Mouse (Mus musculus) Muller cell, postnatal 12 days (primary cell): ENCODE measurements at regions not wholly inside any gene's neighbourhood (a gene's known extent, or its start where the extent isn't known, plus 50 kb on each side); places are given as distances from the start of the nearest gene placed in this dataset.

Experiments
- DNase-seq: peaks from one replicate; pipeline ENCODE4 v3.0.0-alpha.2; 2015; ENCODE audit errors: inconsistent ontology term

DNA sequence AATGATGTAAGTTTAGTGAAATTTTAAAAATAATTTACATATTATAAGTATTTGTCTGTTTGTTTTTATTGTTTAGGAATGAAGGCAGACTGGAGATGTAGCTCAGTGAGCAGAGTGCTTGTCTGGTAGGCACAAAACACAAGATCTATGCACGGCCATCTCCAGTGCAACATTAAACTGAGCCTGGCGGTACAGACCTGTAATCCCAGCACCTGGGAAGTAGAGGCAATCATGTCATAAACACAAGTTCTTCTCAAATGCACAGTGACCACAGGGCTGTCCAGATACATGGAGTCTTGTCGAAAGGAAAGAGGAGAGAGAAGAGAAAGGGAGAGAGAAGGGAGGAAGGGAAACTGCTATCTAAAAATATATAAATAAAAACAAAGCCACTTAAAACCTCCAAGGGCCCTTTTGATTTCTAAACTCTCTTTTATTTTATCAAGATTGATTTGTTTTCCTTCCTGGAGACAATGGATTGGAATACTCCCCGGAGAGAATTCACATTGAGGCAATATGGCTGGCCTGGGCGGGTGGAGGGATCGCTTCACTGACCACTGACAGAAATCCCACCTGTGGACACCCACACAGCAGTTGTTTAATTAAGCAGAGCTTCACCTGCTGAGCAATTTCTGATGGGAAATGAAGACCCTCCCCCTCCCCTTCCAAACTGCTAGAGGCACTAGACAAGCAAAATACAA, 215.6 kb upstream of the Tll1 start:
- DNase-seq, result no peak

DNA sequence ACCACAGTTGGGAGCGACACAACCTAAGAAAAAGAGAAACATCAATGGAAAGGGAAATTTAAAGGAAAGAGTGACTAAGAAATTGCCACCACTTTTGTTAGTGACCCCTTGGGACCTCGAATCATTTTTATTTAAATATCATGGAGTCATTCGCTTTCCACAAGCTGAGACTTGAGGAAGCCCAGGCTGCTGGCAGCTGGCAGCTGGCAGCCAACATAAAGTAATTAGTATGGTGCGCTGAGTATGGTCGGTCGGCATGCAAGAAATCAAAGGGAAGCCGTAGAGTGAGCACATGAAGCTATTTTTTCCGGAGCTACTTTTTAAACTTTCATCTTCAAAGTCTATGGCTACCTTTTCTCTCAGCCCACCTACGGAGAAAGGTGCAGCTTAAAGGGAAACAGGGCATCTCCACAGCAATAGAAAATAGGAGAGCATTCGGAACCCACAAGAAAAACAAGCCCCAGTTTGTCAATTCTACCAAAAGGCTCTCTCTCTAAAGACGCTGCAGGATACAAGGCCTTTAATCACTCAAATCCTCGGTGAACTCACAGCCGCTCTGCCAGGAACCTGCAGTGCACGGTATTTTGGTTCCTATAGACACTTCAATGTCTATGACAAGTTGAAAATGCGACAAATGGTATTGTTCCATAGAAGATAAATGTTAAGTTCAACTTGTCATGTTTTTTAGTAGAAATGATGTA, 206.6 kb upstream of the Tll1 start:
- DNase-seq, result peak; percentile 30

DNA sequence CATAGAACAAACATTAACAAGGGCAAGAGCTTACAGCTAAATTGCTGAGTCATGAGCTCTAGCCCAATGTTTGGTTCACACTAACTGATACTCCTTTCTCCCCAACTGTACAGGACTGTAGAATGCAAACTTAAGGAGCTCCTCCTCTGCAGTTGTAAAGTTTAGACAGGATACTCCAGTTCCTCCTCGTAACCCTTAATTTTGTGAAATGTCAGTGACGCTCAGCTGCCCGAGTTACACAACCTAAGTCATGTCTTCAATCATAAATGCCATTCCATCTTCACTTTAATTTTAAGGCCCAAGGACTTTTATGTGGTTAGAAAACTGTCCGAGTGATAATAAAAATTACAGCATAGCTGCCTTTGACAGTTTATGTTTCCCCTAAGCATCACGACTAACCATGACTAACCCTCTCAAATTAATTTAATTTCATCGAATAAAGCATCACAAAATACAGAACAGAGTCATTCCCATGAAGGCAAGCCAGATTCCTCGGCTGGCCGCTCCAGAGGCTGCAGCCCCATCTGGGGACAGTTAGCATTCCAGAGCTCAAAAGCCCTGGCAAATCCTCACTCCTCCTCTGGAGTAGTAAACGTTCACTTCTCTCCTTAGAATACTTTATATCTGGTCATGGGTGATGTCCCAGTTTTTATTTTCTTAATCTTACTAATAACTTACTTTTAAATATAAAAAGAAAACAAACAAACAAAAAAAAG, 200.9 kb upstream of the Tll1 start:
- DNase-seq, result peak; percentile 39

DNA sequence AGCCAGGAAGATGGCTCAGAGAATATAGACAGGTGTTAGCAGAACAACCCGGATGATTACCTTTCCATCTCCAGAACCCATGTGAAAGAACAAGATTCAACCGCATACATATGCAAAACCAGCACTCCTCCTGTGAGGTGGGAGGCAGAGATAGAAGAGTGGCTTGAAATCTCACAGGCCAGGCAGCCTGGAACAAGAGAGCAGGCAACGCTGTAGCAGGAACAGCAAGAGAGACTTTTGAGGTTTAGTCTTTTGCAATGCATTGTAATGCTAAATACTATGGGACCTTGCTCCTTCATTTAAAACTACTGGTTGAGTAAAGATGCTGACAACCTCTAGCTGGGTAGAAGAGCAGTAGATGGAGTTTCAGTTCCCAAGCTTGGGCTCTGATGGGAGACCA, 193.5 kb upstream of the Tll1 start:
- no peak for DNase-seq

DNA sequence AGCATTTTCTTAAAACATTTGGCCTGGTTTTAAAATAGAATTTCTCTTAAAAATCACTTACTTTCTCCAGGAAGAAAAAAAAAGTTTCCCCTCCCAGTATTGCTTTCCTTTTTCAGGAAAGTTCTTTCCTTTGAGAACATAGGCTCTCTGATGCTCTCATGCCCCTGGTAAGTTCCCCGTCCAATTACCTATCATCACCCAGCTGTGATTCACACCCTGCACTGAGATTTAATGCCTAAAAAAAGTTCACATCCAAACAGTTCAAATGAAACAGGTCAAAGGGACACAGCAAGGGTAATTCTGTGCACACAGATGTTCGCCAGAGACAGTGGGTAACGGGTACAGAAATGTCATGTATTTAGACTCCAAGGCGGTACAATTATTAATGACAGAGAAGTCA, 191.8 kb upstream of the Tll1 start:
- DNase-seq, result no peak

DNA sequence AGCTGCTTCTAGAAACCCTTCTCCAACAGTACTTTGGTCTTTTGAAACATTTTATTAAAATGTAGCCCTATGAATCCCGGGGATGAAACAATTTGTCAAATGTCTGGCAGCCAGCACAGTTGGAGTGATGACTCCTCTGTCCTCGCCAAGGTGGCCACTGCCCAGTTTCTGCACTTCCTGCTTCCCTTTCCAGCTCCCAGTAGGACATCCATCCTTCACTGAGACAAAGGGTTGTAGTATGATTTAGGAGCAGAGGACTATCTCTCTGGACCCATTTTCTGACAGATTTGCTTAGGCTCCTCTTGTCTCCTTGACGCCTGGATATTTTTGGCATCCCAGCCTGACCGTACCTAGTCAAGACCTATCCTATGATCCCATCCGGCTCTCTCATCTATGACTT, 189.7 kb upstream of the Tll1 start:
- no peak for DNase-seq

- no peak for DNase-seq
Measured at GRCm38 (mm10) chr8:64389488-64389887, 183.4 kb upstream of the Tll1 start.

GRCm38 (mm10) chr8:64388299-64388698, 182.2 kb upstream of the Tll1 start:
- no peak for DNase-seq

DNA sequence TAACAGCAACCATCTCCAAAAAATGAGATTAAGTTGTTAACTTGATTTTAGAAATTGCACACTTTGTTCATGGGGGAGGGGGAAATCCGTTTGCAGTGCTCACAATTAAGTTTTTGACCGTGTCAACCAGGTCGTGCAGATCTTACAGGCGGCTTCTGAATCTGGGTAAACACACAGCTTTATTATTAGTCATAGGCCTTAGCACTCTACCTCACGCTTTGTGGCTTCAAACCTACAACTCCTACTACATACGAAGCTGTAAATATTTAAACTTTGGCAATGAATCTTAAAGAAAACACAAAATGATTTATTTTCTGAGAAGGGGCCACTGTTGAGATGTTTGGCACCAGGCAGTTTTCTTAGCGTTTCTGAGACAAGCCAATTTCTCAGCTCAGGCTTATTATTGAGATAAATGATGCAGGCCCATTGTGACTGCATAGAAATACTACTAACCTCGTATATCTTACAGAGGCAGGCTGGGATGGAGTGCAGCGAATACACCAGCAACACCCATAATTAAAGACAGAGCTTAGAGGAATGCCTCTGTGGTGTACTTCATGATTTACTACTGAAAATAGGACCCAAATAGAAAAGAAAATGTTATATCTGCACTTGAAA, 173.8 kb upstream of the Tll1 start:
- DNase-seq, result no peak

DNA sequence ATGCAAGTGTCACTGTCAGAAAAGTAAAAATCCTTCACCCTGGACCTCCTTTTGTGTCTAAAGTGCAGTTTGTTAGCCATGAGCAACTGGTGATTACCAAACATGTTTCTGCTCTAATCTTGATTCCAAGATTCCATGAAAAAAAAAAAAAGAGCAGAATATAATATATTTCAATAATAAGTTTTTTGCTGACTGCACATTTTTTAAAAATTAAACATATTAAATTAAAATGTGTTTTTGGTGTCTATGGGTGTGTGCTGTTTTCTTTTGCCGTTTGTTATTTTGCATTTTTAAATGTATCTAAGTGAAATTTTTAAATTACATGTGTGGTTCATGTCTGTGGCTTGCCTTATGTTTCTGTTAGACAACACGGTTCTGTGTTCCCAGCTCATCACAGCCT, 171.8 kb upstream of the Tll1 start:
- DNase-seq, result no peak

GRCm38 (mm10) chr8:64375509-64375908, 169.4 kb upstream of the Tll1 start:
- no peak for DNase-seq

GRCm38 (mm10) chr8:64374980-64375379, 168.9 kb upstream of the Tll1 start:
- DNase-seq, result no peak

DNA sequence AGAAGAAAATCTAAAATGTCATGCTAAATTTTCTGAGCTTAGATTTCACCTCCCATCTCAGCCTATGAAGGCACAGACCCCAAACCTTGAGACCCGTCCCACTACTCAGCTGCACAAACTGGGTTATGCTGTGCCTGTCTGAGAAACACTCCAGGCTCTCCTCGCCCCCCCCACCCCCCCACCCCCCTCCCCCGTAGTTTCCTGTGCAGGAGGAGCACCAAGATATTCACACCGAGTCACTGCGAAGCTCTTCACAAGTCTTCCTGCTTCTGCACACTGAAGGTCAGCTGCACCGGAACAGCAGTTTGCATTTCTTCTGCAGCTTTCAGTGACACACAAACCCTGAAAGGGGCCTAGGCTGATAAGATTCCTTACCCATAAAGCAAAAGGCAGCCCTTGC, 163.9 kb upstream of the Tll1 start:
- DNase-seq, result no peak

- no peak for DNase-seq
Measured at GRCm38 (mm10) chr8:64367906-64368305, 161.8 kb upstream of the Tll1 start.

GRCm38 (mm10) chr8:64366974-64367266, 160.8 kb upstream of the Tll1 start:
- DNase-seq, result no peak

GRCm38 (mm10) chr8:64366226-64366973, 160.3 kb upstream of the Tll1 start:
- DNase-seq, result no peak

- DNase-seq, result peak; percentile 56
Measured at GRCm38 (mm10) chr8:64357092-64357491, 151.0 kb upstream of the Tll1 start.

DNA sequence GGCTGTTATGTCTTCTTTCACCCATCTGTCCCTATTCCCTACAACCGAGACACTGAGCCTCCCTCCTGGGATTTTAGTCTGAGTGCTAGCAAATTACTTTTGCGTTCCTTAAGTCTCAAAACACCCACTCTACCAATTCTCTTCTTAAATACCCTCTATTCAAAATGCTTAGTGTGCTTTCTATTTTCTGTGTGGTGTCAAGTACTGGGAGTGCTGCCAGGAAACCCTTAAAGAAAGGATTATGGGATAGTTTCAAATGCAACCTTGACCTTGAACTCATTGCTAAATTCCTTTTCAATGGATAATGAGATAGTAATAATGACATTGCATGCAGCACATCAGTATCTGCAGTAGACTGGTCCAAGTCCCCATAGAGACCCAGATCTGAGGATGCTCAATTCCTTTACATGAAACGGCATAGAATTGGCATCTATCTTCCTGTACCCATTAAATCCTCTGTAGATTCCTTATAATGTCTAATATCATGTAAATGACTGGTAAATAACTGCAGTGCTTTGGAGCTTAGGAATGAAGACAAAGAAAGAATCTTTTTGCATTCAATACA, 142.1 kb upstream of the Tll1 start:
- no peak for DNase-seq

DNA sequence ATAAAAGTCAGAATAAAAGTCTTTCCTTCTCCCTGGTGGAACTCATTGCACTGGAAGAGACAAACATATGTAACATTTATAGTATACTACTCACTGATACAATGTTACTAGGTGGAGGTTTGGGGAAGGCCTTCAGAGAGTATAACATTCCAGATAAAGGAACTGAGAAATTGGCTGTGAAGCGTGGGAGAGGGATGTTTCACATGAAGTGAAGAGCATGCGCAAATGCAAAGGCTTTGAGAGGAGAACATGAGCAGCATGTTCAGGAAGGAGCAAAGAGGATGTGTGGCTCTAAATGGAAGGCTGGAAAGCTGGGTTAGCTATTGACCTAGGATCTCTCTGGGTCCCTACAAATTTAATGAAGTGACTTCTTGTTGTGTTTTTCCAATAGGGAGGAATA, 141.4 kb upstream of the Tll1 start:
- DNase-seq, result no peak

GRCm38 (mm10) chr8:64346428-64346827, 140.4 kb upstream of the Tll1 start:
- no peak for DNase-seq

DNA sequence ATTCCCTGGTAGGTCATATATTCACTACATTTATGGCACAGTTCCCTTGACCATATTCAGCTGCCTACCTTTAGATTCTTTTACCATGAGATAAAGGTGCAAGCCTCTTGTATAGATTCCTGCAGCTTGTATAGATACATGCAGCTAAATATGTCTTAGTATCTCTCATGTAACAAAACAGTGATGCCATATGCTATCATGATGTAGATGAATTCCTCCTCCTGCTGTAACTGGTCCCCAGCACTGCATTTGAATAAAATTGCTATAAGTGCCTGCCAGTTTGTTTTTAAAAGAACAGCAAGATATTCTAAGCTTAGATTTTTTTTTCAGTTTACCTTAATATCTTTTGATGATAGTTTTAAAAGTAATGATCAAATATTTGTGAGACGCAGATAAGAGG, 138.9 kb upstream of the Tll1 start:
- DNase-seq, result no peak

DNA sequence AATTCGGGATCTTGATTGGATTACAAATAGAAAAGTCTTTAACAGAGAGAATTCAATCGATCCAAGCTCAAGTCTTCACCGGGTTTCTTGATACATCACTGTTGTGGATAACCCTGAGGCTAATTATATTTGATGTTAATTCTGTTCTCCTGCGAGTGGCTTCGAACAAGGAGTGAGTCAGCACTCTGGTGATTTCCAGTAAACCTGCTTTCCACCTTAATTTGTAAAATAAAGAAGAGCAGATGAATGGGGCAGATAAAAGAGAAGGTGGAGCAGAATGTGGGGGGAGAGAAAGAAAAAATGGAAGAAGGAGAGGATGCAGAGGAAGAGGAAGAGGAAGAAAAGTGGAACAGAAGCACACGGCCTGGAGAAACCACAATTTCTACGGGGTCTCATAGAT, 137.5 kb upstream of the Tll1 start:
- no peak for DNase-seq
